Mouse (Mus musculus) embryonic facial prominence, embryonic 11.5 days (tissue): Measurements from ENCODE around the gene Dlgap1. TPM values are rescaled to one million over a fixed set of nuclear protein-coding genes. Genes with fewer than 3 reads are reported as not detected.
"Not testable (repeated sequence)": the region's sequence is repeated elsewhere in the genome, so short reads cannot be mapped to it uniquely, and the experiment has no call there.

Experiments used
- ATAC-seq: fragments of 200-750 bp; cut with Nextera tagmentation; replicated peaks from 2 replicates; pipeline ENCODE4 v1.8.0; 2017; ENCODE audit warnings: low read depth; ENCODE audit not compliant: insufficient number of reproducible peaks, low FRiP score, low TSS enrichment
- DNase-seq: peaks from one replicate; pipeline ENCODE4 v3.0.0-alpha.2; 2015; ENCODE audit warnings: low spot score
- H3K27ac ChIP-seq: fragments of 300-500 bp; sonication (generic); replicated peaks from 2 replicates; pipeline ENCODE4 v1.5.1; 2014; ENCODE audit warnings: mild to moderate bottlenecking, low read depth, low read length, control low read depth
- H3K27me3 ChIP-seq: fragments of 300-500 bp; sonication (generic); 2 replicates; pipeline ENCODE4 v1.6.1; 2014; ENCODE audit warnings: mild to moderate bottlenecking, low read length, moderate library complexity, mixed read lengths; ENCODE audit not compliant: control insufficient read depth, insufficient read depth
- H3K36me3 ChIP-seq: fragments of 300-500 bp; sonication (generic); replicated peaks from 2 replicates; pipeline ENCODE4 v1.6.1; 2014; ENCODE audit warnings: low read depth, mild to moderate bottlenecking, low read length, moderate library complexity, mixed read lengths; ENCODE audit not compliant: control insufficient read depth, insufficient read depth
- H3K4me1 ChIP-seq: fragments of 300-500 bp; sonication (generic); 2 replicates; pipeline ENCODE4 v1.6.1; 2014; ENCODE audit warnings: low read length, mixed read lengths; ENCODE audit not compliant: control insufficient read depth, insufficient read depth
- H3K4me2 ChIP-seq: fragments of 300-500 bp; sonication (generic); 2 replicates; pipeline ENCODE4 v1.6.1; 2014; ENCODE audit warnings: low read depth, mild to moderate bottlenecking, control low read depth, low read length, moderate library complexity
- H3K4me3 ChIP-seq: fragments of 300-500 bp; sonication (generic); 2 replicates; pipeline ENCODE4 v1.5.1; 2014; ENCODE audit warnings: low read depth, low read length, control low read depth
- H3K9ac ChIP-seq: fragments of 300-500 bp; sonication (generic); replicated peaks from 2 replicates; pipeline ENCODE4 v1.6.1; 2014; ENCODE audit warnings: mild to moderate bottlenecking, control low read depth, low read length
- H3K9me3 ChIP-seq: fragments of 300-500 bp; sonication (generic); replicated peaks from 2 replicates; pipeline ENCODE4 v1.6.1; 2016; ENCODE audit warnings: mild to moderate bottlenecking, low read length, inconsistent platforms, mixed read lengths; ENCODE audit not compliant: control insufficient read depth
- WGBS: fragments of 180-500 bp; shearing (Covaris S2); extraction: QIAGEN DNeasy Blood & Tissue Kit; methylation state at CpG from one replicate; pipeline ENCODE4 v1.1.7; 2014; 5-methylcytosine and 5-hydroxymethylcytosine counted together
- polyA plus RNA-seq: library from polyadenylated mRNA; unstranded; fragments of >200 nt; fragmentation: Nextera tagmentation; extraction: Ambion mirVana; gene quantifications from 2 replicates; pipeline ENCODE4 v1.2.1, GENCODE M21; 2014

Gene Dlgap1
- polyA plus RNA-seq, 1 experiment from 2014 or later = 2.4 TPM

- no peak for DNase-seq
- Histone ChIP-seq H3K27me3 (no peaks in the 10 kb centered on the region), H3K9me3 (no peaks in the 10 kb centered on the region), H3K36me3 (no peaks in the 10 kb centered on the region), H3K4me3 (no peak overlapping the region), H3K27ac (no peak overlapping the region), H3K4me1 (no peaks in the 10 kb centered on the region), H3K9ac (no peak overlapping the region), H3K4me2 (no peak overlapping the region)
- no peak for ATAC-seq
- 91% methylated on average over 4 of the region's 4 CpGs for WGBS
Observed at GRCm38 (mm10) chr17:70550793-70551192, 581.9 kb downstream of the Dlgap1 start.

- H3K9ac ChIP-seq = no peak overlapping the region
- H3K4me2 ChIP-seq = no peak overlapping the region
- no peak overlapping the region for H3K4me3 ChIP-seq
- no peaks in the 10 kb centered on the region for H3K36me3 ChIP-seq
- 63% methylated on average over 7 of the region's 7 CpGs for WGBS
- no peak overlapping the region for H3K27ac ChIP-seq
- no peaks in the 10 kb centered on the region for H3K27me3 ChIP-seq
- H3K9me3 ChIP-seq = no peaks in the 10 kb centered on the region
- DNase-seq = peak; percentile 22
- H3K4me1 ChIP-seq = no peaks in the 10 kb centered on the region
- no peak for ATAC-seq
Observed at GRCm38 (mm10) chr17:70561547-70561946, 592.7 kb downstream of the Dlgap1 start.

- Histone ChIP-seq H3K4me1 (no peaks in the 10 kb centered on the region), H3K4me2 (no peak overlapping the region), H3K9ac (no peak overlapping the region), H3K27ac (no peak overlapping the region), H3K4me3 (no peak overlapping the region), H3K9me3 (no peaks in the 10 kb centered on the region), H3K36me3 (no peaks in the 10 kb centered on the region), H3K27me3 (no peaks in the 10 kb centered on the region)
- no peak for DNase-seq
- no peak for ATAC-seq
- WGBS = 85% methylated on average over 5 of the region's 5 CpGs
Observed at GRCm38 (mm10) chr17:70570848-70571247, 602.0 kb downstream of the Dlgap1 start.

- H3K27ac ChIP-seq = no peak overlapping the region
Observed at GRCm38 (mm10) chr17:70583042-70583441, 614.2 kb downstream of the Dlgap1 start.

DNA sequence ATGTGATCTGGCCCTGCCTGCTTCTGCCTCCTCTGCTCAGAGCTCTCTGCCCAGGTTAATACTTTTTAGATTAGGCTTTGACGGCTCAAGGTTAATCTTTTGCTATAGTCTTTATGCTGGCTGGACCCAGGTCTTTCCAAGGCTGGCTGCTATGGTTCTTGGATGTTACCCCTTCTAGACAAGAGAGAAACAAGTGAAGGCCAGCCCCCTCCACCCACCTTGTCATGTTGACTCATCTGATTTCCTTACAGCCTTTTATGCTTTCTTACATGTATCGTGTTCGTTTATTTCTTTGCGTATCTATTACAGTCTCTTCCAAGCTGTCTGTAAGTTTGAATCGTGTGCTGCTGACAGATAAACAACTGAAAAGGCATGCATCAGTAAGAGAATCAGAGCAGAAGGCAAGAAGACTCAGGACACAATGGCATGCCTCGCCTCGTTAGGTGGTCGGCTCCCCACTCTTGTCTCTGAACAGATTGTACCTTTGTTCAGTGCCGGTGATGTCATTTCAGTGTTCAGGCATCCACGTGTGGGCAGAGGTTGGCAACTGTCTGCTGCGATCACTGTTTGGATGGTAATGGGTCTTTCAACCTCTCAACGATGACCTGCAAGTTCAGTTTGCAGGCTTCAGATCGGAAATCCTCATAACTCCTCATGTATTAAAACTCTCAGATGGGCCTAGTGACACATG, 618.0 kb downstream of the Dlgap1 start:
- H3K4me2 ChIP-seq = no peak overlapping the region
- DNase-seq (no peak), ATAC-seq (no peak)
- 80% methylated on average over 13 of the region's 13 CpGs for WGBS
- no peaks in the 10 kb centered on the region for H3K27me3 ChIP-seq
- H3K4me1 ChIP-seq = no peaks in the 10 kb centered on the region
- no peak overlapping the region for H3K27ac ChIP-seq
- no peak overlapping the region for H3K4me3 ChIP-seq
- H3K9me3 ChIP-seq = no peaks in the 10 kb centered on the region
- H3K9ac ChIP-seq = no peak overlapping the region
- H3K36me3 ChIP-seq = no peaks in the 10 kb centered on the region

More at GRCm38 (mm10) chr17:70583042-70583441, 614.2 kb downstream of the Dlgap1 start:
- H3K4me2 ChIP-seq = no peak overlapping the region
- H3K27me3 ChIP-seq = no peaks in the 10 kb centered on the region
- no peak overlapping the region for H3K9ac ChIP-seq
- no peak for DNase-seq
- no peak overlapping the region for H3K4me3 ChIP-seq
- ATAC-seq = no peak
- H3K36me3 ChIP-seq = no peaks in the 10 kb centered on the region
- no peaks in the 10 kb centered on the region for H3K9me3 ChIP-seq
- H3K4me1 ChIP-seq = no peaks in the 10 kb centered on the region
- WGBS = 69% methylated on average over 8 of the region's 8 CpGs

- 73% methylated on average over 2 of the region's 4 CpGs for WGBS
- not testable (repeated sequence) for H3K27ac ChIP-seq, H3K36me3 ChIP-seq, ATAC-seq, H3K4me3 ChIP-seq, H3K27me3 ChIP-seq, DNase-seq, H3K9ac ChIP-seq, H3K9me3 ChIP-seq, H3K4me2 ChIP-seq, H3K4me1 ChIP-seq
Observed at GRCm38 (mm10) chr17:70587975-70588630, 619.2 kb downstream of the Dlgap1 start.

DNA sequence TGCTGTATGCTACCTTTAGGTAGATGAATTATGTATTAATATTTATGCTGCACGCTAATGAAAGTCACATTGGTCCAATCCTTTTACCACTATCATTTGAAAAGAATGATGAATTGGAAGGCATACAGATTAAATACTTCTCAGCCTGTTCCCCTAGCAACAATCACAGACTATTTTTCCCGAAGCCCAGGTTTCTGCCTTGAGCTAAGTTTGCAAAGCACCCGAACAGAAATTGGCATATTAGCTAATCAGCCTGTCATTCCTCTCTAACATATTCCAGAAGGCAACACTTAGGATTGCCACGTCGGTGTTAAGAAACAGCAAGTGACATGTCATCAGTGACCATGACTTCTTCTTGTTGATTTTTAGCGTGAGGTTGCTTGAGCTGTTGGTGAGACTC, 619.8 kb downstream of the Dlgap1 start:
- no peak overlapping the region for H3K27ac ChIP-seq
- no peak overlapping the region for H3K9ac ChIP-seq
- no peaks in the 10 kb centered on the region for H3K9me3 ChIP-seq
- no peaks in the 10 kb centered on the region for H3K36me3 ChIP-seq
- H3K27me3 ChIP-seq = no peaks in the 10 kb centered on the region
- no peak overlapping the region for H3K4me2 ChIP-seq
- H3K4me1 ChIP-seq = no peaks in the 10 kb centered on the region
- H3K4me3 ChIP-seq = no peak overlapping the region
- no peak for ATAC-seq
- 60% methylated on average over 6 of the region's 6 CpGs for whole genome bisulfite sequencing
- peak; percentile 3 for DNase-seq

GRCm38 (mm10) chr17:70589140-70589539, 620.3 kb downstream of the Dlgap1 start:
- Histone ChIP-seq H3K27me3 (no peaks in the 10 kb centered on the region), H3K4me1 (no peaks in the 10 kb centered on the region), H3K9ac (no peak overlapping the region), H3K9me3 (no peaks in the 10 kb centered on the region), H3K36me3 (no peaks in the 10 kb centered on the region), H3K4me2 (no peak overlapping the region), H3K27ac (no peak overlapping the region), H3K4me3 (no peak overlapping the region)
- ATAC-seq = 0 out of 2 replicates have a peak, but pooled peaks have one; percentile 56
- 66% methylated on average over 13 of the region's 13 CpGs for WGBS
- DNase-seq = peak; percentile 21
